Mouse (Mus musculus): Measurements from ENCODE around the gene Sumo1. TPM values are rescaled to one million over a fixed set of nuclear protein-coding genes. Genes with fewer than 3 reads are reported as not detected.
A peak's percentile ranks its signal among the peaks of the same experiment; 100 is the strongest.

Sumo1 gene
- polyA plus RNA-seq, 1 experiment from 2014 or later = 307 TPM

DNA sequence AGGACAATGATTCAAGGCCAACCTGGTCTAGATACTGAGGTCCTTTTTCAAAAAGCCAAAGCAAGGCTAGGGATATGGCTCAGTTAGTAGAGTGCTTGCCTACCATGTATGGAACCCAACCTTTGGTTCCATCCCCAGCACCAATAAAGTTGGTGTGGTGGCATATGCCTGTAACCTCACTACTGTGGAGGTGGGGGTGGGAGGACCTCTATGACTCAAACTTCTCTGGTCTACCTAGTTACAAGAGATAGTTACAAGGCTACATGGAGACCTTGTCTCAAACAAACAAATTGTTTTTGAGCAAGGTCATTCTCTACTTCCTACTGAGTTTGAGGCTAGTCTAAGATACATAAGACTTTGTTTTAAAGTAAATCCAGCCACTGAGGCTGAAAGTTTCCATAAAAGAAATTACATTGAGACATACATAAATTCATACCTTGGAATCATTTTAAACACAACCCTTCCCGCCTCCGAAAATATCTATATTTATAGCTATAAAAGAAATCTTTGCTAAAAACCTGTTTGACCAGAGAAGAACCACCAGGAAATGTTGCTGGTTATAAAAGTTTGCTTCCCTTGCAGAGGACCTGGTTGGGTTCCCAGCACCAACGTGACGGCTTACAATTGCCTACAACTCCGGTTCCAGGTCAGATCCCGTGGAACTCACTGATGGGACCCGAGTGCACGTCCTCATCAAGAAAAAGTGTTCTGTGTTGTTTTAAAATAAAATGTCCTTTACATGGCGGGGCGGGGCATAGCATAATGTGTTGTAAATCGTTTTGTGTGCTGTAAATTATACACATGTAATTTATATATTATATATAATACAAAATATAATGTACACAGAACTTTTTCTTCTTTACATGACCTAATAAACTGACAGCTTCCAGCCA is 13.5 kb upstream of the Sumo1 start:
- peak overlapping the region; percentile 44 for H3K4me3 ChIP-seq (ENCODE audit: low read length)
- H3K9ac ChIP-seq (ENCODE audit: low read depth, low read length) = peak overlapping the region; percentile 67
- peaks cover 8% of the 10 kb centered on the region; the same call in 1 of the 2 replicates for H3K4me1 ChIP-seq (ENCODE audit: control insufficient read depth, insufficient read depth, low read length)
- ATAC-seq = peak; percentile 32
- peak overlapping the region; percentile 83 for H3K27ac ChIP-seq (ENCODE audit: low read length)
- H3K9me3 ChIP-seq (ENCODE audit: control insufficient read depth, low read length) = no peaks in the 10 kb centered on the region
- H3K27me3 ChIP-seq (replicated peaks; ENCODE audit: control insufficient read depth, insufficient read depth, low read length) = no peaks in the 10 kb centered on the region
- 7% methylated on average over 11 of the region's 11 CpGs for WGBS
- H3K4me2 ChIP-seq (ENCODE audit: low read depth, low read length) = peak overlapping the region; percentile 77
- H3K36me3 ChIP-seq (ENCODE audit: control insufficient read depth, insufficient read depth, low read length) = no peaks in the 10 kb centered on the region

- Histone ChIP-seq H3K27me3 (replicated peaks; ENCODE audit: control insufficient read depth, insufficient read depth, low read length) (no peaks in the 10 kb centered on the region), H3K27ac (ENCODE audit: low read length) (no peak overlapping the region), H3K4me2 (ENCODE audit: low read depth, low read length) (no peak overlapping the region), H3K9me3 (ENCODE audit: control insufficient read depth, low read length) (no peaks in the 10 kb centered on the region), H3K4me1 (ENCODE audit: control insufficient read depth, insufficient read depth, low read length) (peaks cover 5% of the 10 kb centered on the region), H3K9ac (ENCODE audit: low read depth, low read length) (no peak overlapping the region), H3K36me3 (ENCODE audit: control insufficient read depth, insufficient read depth, low read length) (no peaks in the 10 kb centered on the region), H3K4me3 (ENCODE audit: low read length) (no peak overlapping the region)
- no peak for ATAC-seq
- WGBS = 92% methylated on average over 2 of the region's 2 CpGs
These were observed 3.0 kb upstream of the Sumo1 start for GRCm38 (mm10) chr1:59673661-59674060.

DNA sequence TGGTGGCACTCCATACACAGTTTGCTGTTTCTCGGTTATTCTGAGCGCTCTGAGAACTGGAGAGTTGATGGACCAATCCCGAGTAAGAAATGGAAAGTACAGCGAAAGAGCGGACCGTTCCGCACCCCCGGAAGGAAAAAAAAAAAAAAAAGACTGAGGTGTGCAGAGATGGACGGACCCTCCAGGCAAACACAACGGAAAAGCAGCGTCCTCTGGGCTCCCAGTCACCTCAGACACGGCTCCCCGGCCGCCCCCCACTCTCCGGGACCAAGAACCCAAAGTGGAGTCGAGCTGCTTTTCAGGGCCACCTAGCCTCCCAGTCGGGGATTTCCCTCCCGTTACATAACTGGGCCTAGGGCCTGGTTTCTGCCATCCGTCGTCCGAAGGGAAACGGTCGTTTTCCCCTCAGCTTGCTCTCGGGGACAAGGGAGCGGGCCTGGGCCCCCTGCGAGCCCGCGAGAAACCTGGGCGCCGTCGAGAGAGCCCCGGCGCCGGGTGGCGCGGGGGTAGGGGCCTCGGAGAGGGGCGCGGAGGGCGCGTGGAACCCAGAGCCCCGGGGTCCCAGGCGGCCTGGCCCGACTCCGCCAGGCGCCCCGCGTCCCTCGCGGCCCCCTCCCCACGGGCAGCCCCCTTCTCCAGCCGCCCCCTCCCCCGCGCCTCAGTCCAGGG is 538 bp downstream of the Sumo1 start:
- H3K4me1 ChIP-seq (ENCODE audit: control insufficient read depth, insufficient read depth, low read length) = peaks cover 12% of the 10 kb centered on the region
- peak overlapping the region; percentile 93 for H3K27ac ChIP-seq (ENCODE audit: low read length)
- peak overlapping the region; percentile 51 for H3K4me2 ChIP-seq (ENCODE audit: low read depth, low read length)
- H3K9me3 ChIP-seq (ENCODE audit: control insufficient read depth, low read length) = no peaks in the 10 kb centered on the region
- H3K4me3 ChIP-seq (ENCODE audit: low read length) = peak overlapping the region; percentile 99
- H3K36me3 ChIP-seq (ENCODE audit: control insufficient read depth, insufficient read depth, low read length) = no peaks in the 10 kb centered on the region
- WGBS = under 1% methylated on average over 39 of the region's 54 CpGs
- H3K27me3 ChIP-seq (replicated peaks; ENCODE audit: control insufficient read depth, insufficient read depth, low read length) = no peaks in the 10 kb centered on the region
- peak overlapping the region; percentile 96 for H3K9ac ChIP-seq (ENCODE audit: low read depth, low read length)
- ATAC-seq = peak; percentile 81

- no peaks in the 10 kb centered on the region for H3K27me3 ChIP-seq (replicated peaks; ENCODE audit: control insufficient read depth, insufficient read depth, low read length)
- ATAC-seq = no peak
- no peaks in the 10 kb centered on the region for H3K9me3 ChIP-seq (ENCODE audit: control insufficient read depth, low read length)
- peaks cover 12% of the 10 kb centered on the region for H3K4me1 ChIP-seq (ENCODE audit: control insufficient read depth, insufficient read depth, low read length)
- no peak overlapping the region; the same call in 1 of the 2 replicates for H3K9ac ChIP-seq (ENCODE audit: low read depth, low read length)
- no peak overlapping the region for H3K4me3 ChIP-seq (ENCODE audit: low read length)
- WGBS = 72% methylated on average over 2 of the region's 2 CpGs
- no peaks in the 10 kb centered on the region for H3K36me3 ChIP-seq (ENCODE audit: control insufficient read depth, insufficient read depth, low read length)
- H3K4me2 ChIP-seq (ENCODE audit: low read depth, low read length) = no peak overlapping the region
- no peak overlapping the region for H3K27ac ChIP-seq (ENCODE audit: low read length)
These were observed 1.8 kb downstream of the Sumo1 start for GRCm38 (mm10) chr1:59668871-59669270.

DNA sequence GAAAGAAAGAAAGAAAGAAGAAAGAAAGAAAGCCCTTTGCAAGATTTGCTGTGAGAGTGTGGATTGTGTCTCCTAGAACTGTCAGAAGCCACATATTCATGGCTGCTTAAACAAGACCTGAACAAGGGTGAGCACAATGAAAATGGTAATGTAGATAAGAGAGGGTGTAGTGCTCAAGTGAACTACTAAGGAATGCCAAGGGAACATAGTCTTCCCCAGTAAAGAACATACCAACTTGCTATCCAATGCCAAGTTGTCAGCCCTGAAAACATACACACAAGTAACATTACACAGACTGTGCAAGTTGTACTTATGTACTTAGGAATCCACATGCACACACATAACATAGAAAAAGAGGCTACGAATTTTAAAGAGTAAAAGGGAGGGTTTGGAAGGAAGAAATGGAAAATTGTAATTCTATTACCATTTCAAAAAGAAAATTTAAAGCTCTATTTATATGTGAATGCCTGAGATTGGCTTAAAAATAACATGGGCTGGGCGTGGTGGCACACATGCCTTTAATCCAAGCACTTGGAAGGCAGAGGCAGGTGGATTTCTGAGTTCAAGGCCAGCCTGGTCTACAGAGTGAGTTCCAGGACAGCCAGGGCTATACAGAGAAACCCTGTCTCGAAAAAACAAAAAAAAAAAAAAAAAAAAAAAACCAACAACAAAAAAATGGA is 7.0 kb downstream of the Sumo1 start:
- no peaks in the 10 kb centered on the region for H3K36me3 ChIP-seq (ENCODE audit: control insufficient read depth, insufficient read depth, low read length)
- H3K4me1 ChIP-seq (ENCODE audit: control insufficient read depth, insufficient read depth, low read length) = peaks cover 6% of the 10 kb centered on the region
- H3K9ac ChIP-seq (ENCODE audit: low read depth, low read length) = no peak overlapping the region
- no peaks in the 10 kb centered on the region for H3K9me3 ChIP-seq (ENCODE audit: control insufficient read depth, low read length)
- no peak for ATAC-seq
- no peak overlapping the region for H3K27ac ChIP-seq (ENCODE audit: low read length)
- H3K4me3 ChIP-seq (ENCODE audit: low read length) = no peak overlapping the region
- 79% methylated on average over 2 of the region's 3 CpGs for WGBS
- H3K4me2 ChIP-seq (ENCODE audit: low read depth, low read length) = no peak overlapping the region
- no peaks in the 10 kb centered on the region for H3K27me3 ChIP-seq (replicated peaks; ENCODE audit: control insufficient read depth, insufficient read depth, low read length)

DNA sequence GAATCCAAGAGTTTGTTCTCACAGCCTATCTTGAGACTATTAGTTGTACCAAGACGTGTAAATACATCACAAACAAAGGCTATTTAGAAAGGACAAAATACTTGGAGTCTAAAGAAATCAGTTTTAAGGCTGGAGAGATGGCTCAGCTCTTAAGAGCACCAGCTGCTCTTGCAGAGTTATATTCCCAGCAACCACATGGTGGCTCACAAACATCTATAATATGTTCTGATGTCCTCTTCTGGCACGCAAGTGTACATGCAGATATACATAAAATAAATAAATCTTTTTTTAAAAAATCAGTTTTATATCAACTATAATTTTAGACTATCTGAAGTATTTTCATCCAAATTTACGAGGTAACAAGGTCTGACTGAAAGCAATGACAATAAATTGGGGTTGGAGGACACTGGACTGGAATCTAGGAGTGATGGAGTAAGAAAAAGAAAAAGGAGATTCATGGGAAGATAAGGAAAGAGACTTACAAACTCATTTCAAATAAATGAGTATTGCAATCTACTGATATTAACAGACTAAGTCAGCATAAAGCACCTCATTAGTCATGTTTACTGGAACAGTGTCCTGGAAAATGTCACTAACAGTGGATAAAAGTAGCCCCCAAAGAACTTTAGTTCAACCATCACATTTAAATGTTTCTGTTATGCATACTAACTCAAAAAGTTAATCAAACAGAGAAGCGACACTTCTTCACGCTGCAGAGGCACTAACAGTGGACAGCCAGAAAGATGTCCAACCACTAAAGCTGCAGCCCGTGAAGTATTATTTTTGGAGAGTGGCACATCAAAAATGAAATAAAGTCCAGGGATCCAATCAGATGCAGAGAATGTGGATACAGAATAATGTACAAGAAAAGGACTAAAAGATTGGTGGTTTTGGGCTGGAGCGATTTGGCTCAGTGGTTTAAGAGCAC is 14.1 kb downstream of the Sumo1 start:
- Histone ChIP-seq H3K9me3 (ENCODE audit: control insufficient read depth, low read length) (no peaks in the 10 kb centered on the region), H3K27me3 (replicated peaks; ENCODE audit: control insufficient read depth, insufficient read depth, low read length) (no peaks in the 10 kb centered on the region), H3K4me3 (ENCODE audit: low read length) (no peak overlapping the region), H3K4me1 (ENCODE audit: control insufficient read depth, insufficient read depth, low read length) (no peaks in the 10 kb centered on the region), H3K36me3 (ENCODE audit: control insufficient read depth, insufficient read depth, low read length) (no peaks in the 10 kb centered on the region; the same call in 1 of the 2 replicates), H3K9ac (ENCODE audit: low read depth, low read length) (no peak overlapping the region), H3K27ac (ENCODE audit: low read length) (no peak overlapping the region), H3K4me2 (ENCODE audit: low read depth, low read length) (no peak overlapping the region)
- ATAC-seq = no peak
- 80% methylated on average over 7 of the region's 7 CpGs for WGBS

DNA sequence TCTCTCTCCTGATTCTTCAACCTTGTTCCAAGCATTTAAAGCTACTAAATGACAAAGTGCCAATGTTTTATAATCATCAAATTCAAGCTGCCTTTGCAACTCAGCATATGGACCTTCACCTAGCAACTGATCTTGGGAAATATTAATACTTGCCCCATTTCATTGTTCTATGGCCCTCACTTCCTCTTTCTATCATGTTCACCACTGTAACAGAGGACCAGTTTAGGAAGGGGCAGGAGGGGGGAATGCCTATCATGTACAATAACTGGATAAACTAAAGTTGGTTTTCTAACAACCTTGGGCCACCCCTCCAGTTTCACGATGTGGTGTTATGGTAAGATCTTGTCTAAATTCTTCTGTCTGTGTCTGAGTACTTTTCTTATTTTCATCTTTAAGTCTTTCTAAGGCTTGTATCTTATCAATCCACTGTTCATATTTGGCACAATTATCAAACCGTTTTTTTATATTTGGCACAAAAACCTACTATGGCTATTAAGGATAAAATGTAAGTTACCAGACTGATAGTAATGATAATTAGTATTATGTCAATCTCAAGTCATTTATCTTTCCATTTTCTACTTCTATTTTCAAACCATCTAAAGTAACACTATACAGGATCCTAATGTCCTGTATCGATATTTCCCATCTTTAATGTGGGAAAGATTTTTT is 17.3 kb downstream of the Sumo1 start:
- Histone ChIP-seq H3K9ac (ENCODE audit: low read depth, low read length) (no peak overlapping the region), H3K9me3 (ENCODE audit: control insufficient read depth, low read length) (no peaks in the 10 kb centered on the region), H3K4me1 (ENCODE audit: control insufficient read depth, insufficient read depth, low read length) (no peaks in the 10 kb centered on the region), H3K4me3 (ENCODE audit: low read length) (no peak overlapping the region), H3K27ac (ENCODE audit: low read length) (no peak overlapping the region), H3K4me2 (ENCODE audit: low read depth, low read length) (no peak overlapping the region), H3K36me3 (ENCODE audit: control insufficient read depth, insufficient read depth, low read length) (no peaks in the 10 kb centered on the region; the same call in 1 of the 2 replicates), H3K27me3 (replicated peaks; ENCODE audit: control insufficient read depth, insufficient read depth, low read length) (no peaks in the 10 kb centered on the region)
- 91% methylated on average over 3 of the region's 3 CpGs for WGBS
- ATAC-seq = no peak

GRCm38 (mm10) chr1:59651201-59651819 is 19.3 kb downstream of the Sumo1 start:
- no peaks in the 10 kb centered on the region; the same call in 1 of the 2 replicates for H3K36me3 ChIP-seq (ENCODE audit: control insufficient read depth, insufficient read depth, low read length)
- no peak for ATAC-seq

More at GRCm38 (mm10) chr1:59651201-59651819, 19.3 kb downstream of the Sumo1 start:
- Histone ChIP-seq H3K4me1 (ENCODE audit: control insufficient read depth, insufficient read depth, low read length) (no peaks in the 10 kb centered on the region), H3K4me3 (ENCODE audit: low read length) (no peak overlapping the region), H3K27me3 (replicated peaks; ENCODE audit: control insufficient read depth, insufficient read depth, low read length) (no peaks in the 10 kb centered on the region), H3K9me3 (ENCODE audit: control insufficient read depth, low read length) (no peaks in the 10 kb centered on the region), H3K4me2 (ENCODE audit: low read depth, low read length) (no peak overlapping the region), H3K9ac (ENCODE audit: low read depth, low read length) (no peak overlapping the region), H3K27ac (ENCODE audit: low read length) (no peak overlapping the region)
- 91% methylated on average over 3 of the region's 3 CpGs for WGBS
